Mouse (Mus musculus) liver, embryonic 15.5 days (tissue): ENCODE measurements around the gene Bri3. TPM values are rescaled to one million over a fixed set of nuclear protein-coding genes. Genes with fewer than 3 reads are reported as not detected.

Experiments used
- ATAC-seq: fragments of 200-750 bp; cut with Nextera tagmentation; 2 replicates; pipeline ENCODE4 v1.8.0; 2017; ENCODE audit warnings: moderate number of reproducible peaks, mild to moderate bottlenecking, moderate library complexity; ENCODE audit not compliant: insufficient read depth
- H3K27ac ChIP-seq: fragments of 300-500 bp; sonication (generic); replicated peaks from 2 replicates; pipeline ENCODE4 v1.5.1; 2015; ENCODE audit warnings: mild to moderate bottlenecking, inconsistent platforms
- H3K27me3 ChIP-seq: fragments of 300-500 bp; sonication (generic); 2 replicates; pipeline ENCODE4 v1.6.1; 2015; ENCODE audit warnings: mild to moderate bottlenecking, inconsistent platforms
- H3K36me3 ChIP-seq: fragments of 300-500 bp; sonication (generic); replicated peaks from 2 replicates; pipeline ENCODE4 v1.6.1; 2015; ENCODE audit warnings: moderate library complexity, mild to moderate bottlenecking, inconsistent platforms
- H3K4me1 ChIP-seq: fragments of 300-500 bp; sonication (generic); replicated peaks from 2 replicates; pipeline ENCODE4 v1.6.1; 2015; ENCODE audit warnings: inconsistent platforms
- H3K4me2 ChIP-seq: fragments of 300-500 bp; sonication (generic); 2 replicates; pipeline ENCODE4 v1.6.1; 2015; ENCODE audit warnings: moderate library complexity, mild to moderate bottlenecking, inconsistent platforms
- H3K4me3 ChIP-seq: fragments of 300-500 bp; sonication (generic); replicated peaks from 2 replicates; pipeline ENCODE4 v1.5.1; 2015; ENCODE audit warnings: mild to moderate bottlenecking, inconsistent platforms
- H3K9ac ChIP-seq: fragments of 300-500 bp; sonication (generic); 2 replicates; pipeline ENCODE4 v1.6.1; 2015; ENCODE audit warnings: moderate library complexity, mild to moderate bottlenecking, inconsistent platforms
- H3K9me3 ChIP-seq: fragments of 300-500 bp; sonication (generic); replicated peaks from 2 replicates; pipeline ENCODE4 v1.6.1; 2016; ENCODE audit warnings: inconsistent platforms
- WGBS: fragments of 180-500 bp; shearing (Covaris S2); methylation state at CpG from one replicate; pipeline ENCODE4 v1.1.7; 2015; ENCODE audit warnings: mixed read lengths; ENCODE audit not compliant: insufficient replicate concordance; 5-methylcytosine and 5-hydroxymethylcytosine counted together
- polyA plus RNA-seq: library from polyadenylated mRNA; unstranded; fragments of >200 nt; fragmentation: Nextera tagmentation; extraction: Ambion mirVana; gene quantifications from 2 replicates; pipeline ENCODE4 v1.2.1, GENCODE M21; 2015

Bri3 gene
- polyA plus RNA-seq, 1 experiment from 2014 or later, result 20.3 TPM

DNA sequence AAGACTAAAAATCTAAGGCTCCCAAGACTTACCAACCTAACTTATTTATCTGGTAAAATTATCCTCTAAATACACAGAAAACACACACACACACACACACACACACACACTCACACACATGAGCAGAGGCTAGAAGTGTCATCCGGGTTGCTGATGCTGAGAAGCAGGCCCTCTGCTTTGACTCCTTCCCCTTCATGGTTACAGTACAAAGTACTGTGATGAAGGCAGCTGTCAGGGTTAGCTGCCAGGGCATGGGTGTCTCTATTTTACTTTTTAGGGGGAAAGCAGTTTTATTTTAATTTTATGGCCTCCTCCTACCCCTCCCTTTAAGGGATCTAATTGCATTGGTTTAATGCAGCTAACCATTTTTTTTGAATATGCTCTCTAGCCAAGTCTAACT is 51.1 kb downstream of the Bri3 start:
- H3K27ac ChIP-seq, result no peak overlapping the region
- no peaks in the 10 kb centered on the region for H3K27me3 ChIP-seq
- H3K4me2 ChIP-seq, result no peak overlapping the region
- no peaks in the 10 kb centered on the region for H3K9me3 ChIP-seq
- H3K4me3 ChIP-seq, result no peak overlapping the region
- H3K4me1 ChIP-seq, result no peaks in the 10 kb centered on the region
- WGBS, result 60% methylated on average over 1 of the region's 1 CpGs
- no peak for ATAC-seq
- no peaks in the 10 kb centered on the region for H3K36me3 ChIP-seq
- H3K9ac ChIP-seq, result no peak overlapping the region

DNA sequence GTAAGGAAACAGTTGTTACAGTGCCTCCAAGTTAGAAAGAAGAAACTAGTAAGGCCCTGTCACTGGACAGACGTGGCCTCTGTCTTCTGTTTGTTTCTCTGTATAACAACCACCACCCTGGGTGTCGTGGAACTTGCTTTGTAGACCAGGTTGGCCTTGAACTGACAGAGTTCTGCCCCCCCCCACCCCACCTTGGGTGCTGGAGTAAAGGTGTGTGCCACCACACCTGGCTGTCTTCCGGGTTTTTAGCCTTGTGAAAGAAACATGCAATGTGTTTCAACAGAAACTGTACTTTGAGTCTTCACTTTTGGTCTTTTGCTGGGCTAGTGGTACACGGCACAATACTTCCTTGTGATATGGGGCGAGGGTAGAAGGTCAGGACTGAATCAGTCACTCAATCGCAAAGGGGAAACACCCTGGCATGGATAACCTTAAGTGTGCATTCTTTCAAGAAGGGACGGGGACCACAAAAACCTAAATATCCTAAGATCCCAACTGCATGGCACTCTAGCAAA is 51.9 kb downstream of the Bri3 start:
- Histone ChIP-seq H3K4me2 (no peak overlapping the region), H3K4me3 (no peak overlapping the region), H3K27me3 (no peaks in the 10 kb centered on the region), H3K9ac (no peak overlapping the region), H3K9me3 (no peaks in the 10 kb centered on the region), H3K27ac (no peak overlapping the region), H3K36me3 (no peaks in the 10 kb centered on the region), H3K4me1 (no peaks in the 10 kb centered on the region)
- 46% methylated on average over 7 of the region's 7 CpGs for WGBS
- no peak for ATAC-seq

DNA sequence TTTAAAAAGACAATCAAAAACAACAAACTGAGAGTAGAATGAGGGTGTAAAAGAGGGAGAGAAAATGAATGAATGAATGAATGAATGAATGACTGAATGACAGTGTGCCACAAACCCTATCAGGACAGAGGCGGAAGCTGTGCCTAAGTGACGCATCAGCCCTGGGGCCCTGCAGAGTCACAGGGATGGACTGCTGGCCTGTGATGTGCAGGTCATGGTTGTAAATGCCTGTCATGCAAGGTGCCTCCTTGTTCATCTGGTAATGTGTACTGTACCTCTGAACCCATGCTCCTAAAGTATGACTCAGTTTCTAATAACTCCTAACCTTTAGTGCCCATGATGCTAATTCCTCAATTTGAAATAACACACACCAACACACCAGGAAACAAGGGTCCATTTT is 58.8 kb downstream of the Bri3 start:
- H3K4me1 ChIP-seq, result no peaks in the 10 kb centered on the region
- H3K4me2 ChIP-seq, result no peak overlapping the region
- no peak overlapping the region for H3K27ac ChIP-seq
- ATAC-seq, result no peak
- no peaks in the 10 kb centered on the region for H3K27me3 ChIP-seq
- WGBS, result 72% methylated on average over 2 of the region's 2 CpGs
- no peaks in the 10 kb centered on the region for H3K9me3 ChIP-seq
- no peak overlapping the region for H3K9ac ChIP-seq
- H3K4me3 ChIP-seq, result no peak overlapping the region
- H3K36me3 ChIP-seq, result no peaks in the 10 kb centered on the region

DNA sequence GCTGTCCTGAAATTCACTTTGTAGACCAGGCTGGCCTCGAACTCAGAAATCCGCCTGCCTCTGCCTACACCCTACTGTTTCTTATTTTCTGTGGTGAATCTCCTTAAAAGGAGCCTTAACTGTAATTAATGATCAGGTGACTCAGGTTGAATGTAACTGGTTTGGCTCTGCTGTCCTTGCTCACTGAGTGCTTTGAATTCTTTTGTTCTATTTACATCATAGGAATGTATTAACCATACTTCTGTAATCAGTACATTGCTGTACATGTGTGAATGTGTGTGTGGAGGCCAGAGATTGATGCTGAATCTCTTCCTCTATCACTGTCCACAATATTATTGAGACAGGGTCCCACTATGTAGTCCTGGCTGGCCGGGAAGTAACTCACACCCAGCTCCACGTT is 64.7 kb downstream of the Bri3 start:
- Histone ChIP-seq H3K4me1 (peaks cover 5% of the 10 kb centered on the region; the same call in 1 of the 2 replicates), H3K9ac (no peak overlapping the region), H3K4me3 (no peak overlapping the region), H3K27me3 (no peaks in the 10 kb centered on the region), H3K27ac (no peak overlapping the region), H3K4me2 (no peak overlapping the region), H3K9me3 (no peaks in the 10 kb centered on the region), H3K36me3 (no peaks in the 10 kb centered on the region)
- WGBS, result 47% methylated on average over 4 of the region's 4 CpGs
- no peak for ATAC-seq

DNA sequence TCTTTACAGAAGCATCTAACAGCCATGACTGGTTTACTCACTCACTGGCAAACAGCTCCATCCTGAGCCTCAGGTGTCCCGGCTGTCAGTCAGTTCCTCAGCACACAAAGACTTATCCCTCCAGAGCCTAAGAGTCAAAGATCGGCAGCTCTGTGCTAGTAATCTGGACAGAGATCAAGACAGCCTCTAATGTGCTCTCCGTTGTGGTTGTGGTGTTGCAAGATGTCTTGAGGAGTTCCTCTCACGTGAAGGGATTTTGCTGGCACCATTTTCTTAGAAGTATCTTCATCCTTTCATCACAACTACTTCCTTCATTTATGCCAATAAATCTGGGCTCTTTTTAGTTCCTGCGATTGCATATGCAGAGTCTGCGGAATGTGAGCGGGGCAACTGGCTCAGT is 67.9 kb downstream of the Bri3 start:
- Histone ChIP-seq H3K9ac (no peak overlapping the region), H3K4me3 (no peak overlapping the region), H3K4me1 (peaks cover 5% of the 10 kb centered on the region; the same call in 1 of the 2 replicates), H3K9me3 (no peaks in the 10 kb centered on the region), H3K36me3 (no peaks in the 10 kb centered on the region), H3K4me2 (no peak overlapping the region), H3K27ac (no peak overlapping the region), H3K27me3 (no peaks in the 10 kb centered on the region)
- no peak for ATAC-seq
- WGBS, result 40% methylated on average over 7 of the region's 7 CpGs

DNA sequence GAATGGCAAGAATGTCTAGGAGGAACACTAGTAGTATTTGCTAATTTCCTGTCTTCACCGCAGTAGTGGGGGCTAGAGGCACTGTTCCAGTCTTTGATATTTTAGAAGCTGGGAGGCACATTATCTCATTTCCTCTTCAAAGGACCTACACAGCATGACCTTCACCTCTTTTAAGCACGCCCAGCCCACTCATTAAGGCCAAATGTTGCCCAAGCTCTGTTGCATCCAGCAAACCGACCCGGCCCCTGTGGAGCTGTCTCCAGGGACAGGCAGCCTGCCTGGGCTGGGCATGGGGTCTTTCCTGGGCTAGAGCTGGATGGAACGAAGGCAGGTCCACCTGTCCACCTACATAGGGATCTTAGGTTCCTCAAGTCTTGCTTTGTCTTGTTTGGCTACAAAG is 69.1 kb downstream of the Bri3 start:
- Histone ChIP-seq H3K4me1 (peaks cover 5% of the 10 kb centered on the region; the same call in 1 of the 2 replicates), H3K27ac (no peak overlapping the region), H3K27me3 (no peaks in the 10 kb centered on the region), H3K9me3 (no peaks in the 10 kb centered on the region), H3K4me2 (no peak overlapping the region), H3K9ac (no peak overlapping the region), H3K36me3 (no peaks in the 10 kb centered on the region), H3K4me3 (no peak overlapping the region)
- no peak for ATAC-seq
- 11% methylated on average over 5 of the region's 5 CpGs for WGBS

DNA sequence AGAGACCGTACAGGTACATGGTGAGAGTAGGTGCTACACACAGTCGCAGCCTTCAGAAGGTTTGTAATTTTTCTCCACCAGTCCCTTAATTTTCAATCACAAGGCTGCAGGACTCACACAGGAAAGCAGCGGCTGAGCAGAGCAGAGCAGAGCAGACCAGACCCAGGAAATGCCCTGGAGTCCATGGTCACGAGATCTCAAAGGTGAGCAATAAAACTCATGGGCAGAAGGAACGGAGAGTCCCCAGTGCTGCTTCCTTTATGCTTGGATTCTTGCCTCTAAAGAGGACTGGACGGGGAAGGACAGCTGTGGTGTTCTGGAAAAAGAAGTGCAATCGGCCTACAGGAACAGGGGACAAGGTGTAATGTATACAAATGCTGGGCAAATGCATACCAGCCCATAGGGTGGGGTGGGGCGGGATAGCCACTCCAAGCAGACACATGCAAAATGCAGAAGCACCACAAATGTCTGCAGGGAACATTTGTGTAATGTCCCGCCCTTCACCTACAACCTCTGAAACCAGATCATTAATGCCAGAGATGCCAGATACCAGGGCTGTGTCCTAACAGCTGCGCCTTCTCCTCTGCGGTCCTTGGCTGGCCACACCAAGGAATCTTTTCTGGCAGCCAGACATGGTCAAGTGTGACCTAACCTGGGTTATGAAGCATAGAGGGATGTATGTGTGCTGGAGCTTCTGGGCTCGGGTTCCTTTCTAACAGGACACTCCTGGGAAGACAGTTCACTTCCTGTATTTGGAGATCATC is 70.7 kb downstream of the Bri3 start:
- peaks cover 5% of the 10 kb centered on the region; the same call in 1 of the 2 replicates for H3K4me1 ChIP-seq
- H3K27me3 ChIP-seq, result no peaks in the 10 kb centered on the region
- 60% methylated on average over 12 of the region's 12 CpGs for WGBS
- no peak overlapping the region for H3K4me3 ChIP-seq
- no peaks in the 10 kb centered on the region for H3K9me3 ChIP-seq
- H3K4me2 ChIP-seq, result no peak overlapping the region
- no peak overlapping the region for H3K27ac ChIP-seq
- H3K36me3 ChIP-seq, result no peaks in the 10 kb centered on the region
- no peak overlapping the region for H3K9ac ChIP-seq
- ATAC-seq, result no peak

DNA sequence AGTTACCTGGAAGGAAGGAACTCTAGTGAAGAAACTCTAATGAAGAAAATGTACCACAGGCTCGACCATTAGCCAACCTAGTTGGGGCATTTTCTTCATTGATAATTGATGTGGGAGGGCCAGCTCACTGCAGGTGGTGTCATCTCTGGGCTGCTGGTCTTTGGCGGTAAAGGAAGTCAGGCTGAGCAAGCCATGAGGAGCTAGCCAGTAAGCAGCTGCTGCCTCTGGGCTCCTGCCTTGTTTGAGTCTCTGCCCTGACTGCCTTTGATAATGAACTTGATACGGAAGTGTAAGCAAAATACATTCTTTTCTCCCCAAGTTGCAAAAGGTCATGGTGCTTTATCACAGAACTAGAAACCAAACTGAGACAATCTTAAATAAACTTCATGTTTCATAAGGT is 72.2 kb downstream of the Bri3 start:
- WGBS, result 59% methylated on average over 3 of the region's 3 CpGs
- Histone ChIP-seq H3K4me2 (no peak overlapping the region), H3K9me3 (no peaks in the 10 kb centered on the region), H3K27me3 (no peaks in the 10 kb centered on the region), H3K4me3 (no peak overlapping the region), H3K27ac (no peak overlapping the region), H3K4me1 (peaks cover 5% of the 10 kb centered on the region; the same call in 1 of the 2 replicates), H3K9ac (no peak overlapping the region), H3K36me3 (no peaks in the 10 kb centered on the region)
- ATAC-seq, result no peak

DNA sequence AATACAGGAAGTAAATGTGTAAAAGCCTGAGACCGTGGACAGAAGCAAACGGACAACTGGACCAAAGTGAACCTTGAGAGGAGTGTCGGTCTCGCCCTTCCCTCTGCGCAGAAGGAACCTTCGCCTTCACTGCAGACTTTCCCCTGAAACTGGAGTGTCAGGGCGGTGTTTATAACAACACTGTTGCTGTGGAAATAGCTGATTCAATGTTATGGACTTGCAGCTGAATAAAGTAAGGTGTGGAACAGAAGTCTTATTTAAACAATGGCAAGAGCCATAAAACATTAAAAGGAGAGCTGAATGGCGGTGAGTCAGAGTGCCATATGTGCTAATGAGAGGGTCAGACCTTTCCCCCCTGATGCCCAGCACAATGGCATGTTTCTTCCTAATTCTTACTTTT is 73.2 kb downstream of the Bri3 start:
- Histone ChIP-seq H3K9me3 (no peaks in the 10 kb centered on the region), H3K36me3 (no peaks in the 10 kb centered on the region), H3K27ac (no peak overlapping the region), H3K4me1 (peaks cover 5% of the 10 kb centered on the region; the same call in 1 of the 2 replicates), H3K27me3 (no peaks in the 10 kb centered on the region), H3K4me3 (no peak overlapping the region), H3K9ac (no peak overlapping the region), H3K4me2 (no peak overlapping the region)
- no peak for ATAC-seq
- WGBS, result 72% methylated on average over 8 of the region's 8 CpGs

DNA sequence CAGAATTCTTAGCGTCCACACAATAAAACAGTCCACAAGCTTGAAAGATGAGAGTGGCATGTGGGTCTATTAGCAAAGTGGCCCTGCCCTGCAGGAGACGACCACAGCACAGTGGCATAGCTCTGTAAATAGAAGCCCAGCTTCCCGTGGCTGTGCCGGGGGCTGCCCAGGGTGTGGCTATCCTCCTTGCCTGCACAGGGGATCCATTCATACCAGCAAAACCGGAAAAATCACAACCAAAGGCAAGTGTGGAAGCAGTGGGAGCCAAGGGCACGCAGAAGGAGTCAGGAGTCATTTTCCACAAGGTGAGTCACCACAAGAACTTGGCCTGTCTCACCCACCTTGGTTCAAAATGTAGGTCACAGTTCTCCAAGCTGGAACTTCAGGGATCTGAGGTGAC is 74.0 kb downstream of the Bri3 start:
- H3K27me3 ChIP-seq, result no peaks in the 10 kb centered on the region
- no peak overlapping the region for H3K27ac ChIP-seq
- no peak for ATAC-seq
- H3K4me1 ChIP-seq, result peaks cover 4% of the 10 kb centered on the region; the same call in 1 of the 2 replicates
- WGBS, result 44% methylated on average over 6 of the region's 6 CpGs
- H3K9me3 ChIP-seq, result no peaks in the 10 kb centered on the region
- no peak overlapping the region for H3K9ac ChIP-seq
- H3K36me3 ChIP-seq, result no peaks in the 10 kb centered on the region
- no peak overlapping the region for H3K4me3 ChIP-seq
- no peak overlapping the region for H3K4me2 ChIP-seq

DNA sequence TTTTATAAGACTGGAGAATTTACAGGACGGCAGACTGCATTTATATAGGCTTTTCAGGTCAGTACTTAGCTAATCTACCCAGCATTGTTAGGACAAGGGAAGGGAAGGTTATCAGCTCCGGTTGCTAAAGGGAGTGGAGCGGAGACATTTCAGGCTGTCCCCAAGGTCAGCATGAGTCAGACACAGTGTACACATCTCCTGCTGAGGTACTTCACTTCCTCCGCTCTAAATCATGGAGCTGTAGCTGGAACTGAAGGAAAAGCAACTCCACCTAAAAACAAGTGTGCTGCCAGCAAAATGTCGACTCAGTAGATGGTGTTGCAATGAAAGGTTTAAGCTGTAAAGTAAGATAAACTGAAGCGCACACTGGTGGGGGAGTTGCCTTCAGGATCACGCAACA is 77.4 kb downstream of the Bri3 start:
- ATAC-seq, result no peak

DNA sequence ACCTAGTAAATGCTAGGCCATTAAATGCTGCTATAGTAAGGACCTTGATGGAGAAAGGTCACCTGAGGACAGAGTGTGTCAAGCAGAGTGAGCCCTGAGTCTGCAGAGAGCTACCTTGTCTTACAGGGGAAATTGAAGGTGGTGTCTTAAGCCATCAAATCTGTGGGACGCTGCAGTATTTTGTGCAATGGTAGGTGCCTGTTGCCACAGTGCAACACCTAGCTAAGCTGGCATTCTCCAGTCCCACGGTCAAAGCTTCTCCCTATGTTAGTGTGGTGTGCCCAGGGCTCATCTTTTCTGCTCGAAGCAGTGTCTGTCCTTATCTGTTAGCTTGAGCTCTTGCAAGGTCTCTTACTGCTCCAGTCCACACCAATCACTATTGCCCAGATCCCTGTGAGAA is 78.5 kb downstream of the Bri3 start:
- ATAC-seq, result no peak
- Histone ChIP-seq H3K36me3 (no peaks in the 10 kb centered on the region), H3K27ac (no peak overlapping the region), H3K27me3 (no peaks in the 10 kb centered on the region), H3K9me3 (no peaks in the 10 kb centered on the region), H3K9ac (no peak overlapping the region), H3K4me1 (no peaks in the 10 kb centered on the region), H3K4me3 (no peak overlapping the region), H3K4me2 (no peak overlapping the region)
- WGBS, result 56% methylated on average over 3 of the region's 3 CpGs

More for the DNA sequence above, 77.4 kb downstream of the Bri3 start:
- Histone ChIP-seq H3K9ac (no peak overlapping the region), H3K4me2 (no peak overlapping the region), H3K27me3 (no peaks in the 10 kb centered on the region), H3K27ac (no peak overlapping the region), H3K4me1 (no peaks in the 10 kb centered on the region), H3K36me3 (no peaks in the 10 kb centered on the region), H3K4me3 (no peak overlapping the region), H3K9me3 (no peaks in the 10 kb centered on the region)
- WGBS, result 44% methylated on average over 7 of the region's 7 CpGs
